Mouse (Mus musculus) activated CD4-positive, CD25-positive, alpha-beta regulatory T cell, adult 4 months (primary cell): ENCODE results near the gene Pcgf1. TPM values are rescaled to one million over a fixed set of nuclear protein-coding genes. Genes with fewer than 3 reads are reported as not detected.

ENCODE experiments used
- ATAC-seq: one replicate; pipeline ENCODE4 v1.8.0; 2017
- polyA plus RNA-seq, 2 experiments: library from polyadenylated mRNA; unstranded; fragments of 100-300 nt; shearing (Covaris generic); gene quantifications; one replicate each; pipeline ENCODE4 v1.2.1; 2017

Pcgf1 gene
- polyA plus RNA-seq, result 10 to 100 TPM; 31.2 to 35.9 TPM

GRCm38 (mm10) chr6:83077630-83078323 is at the start of gene Pcgf1:
Pcgf1 (plus strand) TSS chr6:83077869.
- peak; percentile 95 for ATAC-seq

- no peak for ATAC-seq
Observed at GRCm38 (mm10) chr6:83029777-83030176, 47.9 kb upstream of the Pcgf1 start.

DNA sequence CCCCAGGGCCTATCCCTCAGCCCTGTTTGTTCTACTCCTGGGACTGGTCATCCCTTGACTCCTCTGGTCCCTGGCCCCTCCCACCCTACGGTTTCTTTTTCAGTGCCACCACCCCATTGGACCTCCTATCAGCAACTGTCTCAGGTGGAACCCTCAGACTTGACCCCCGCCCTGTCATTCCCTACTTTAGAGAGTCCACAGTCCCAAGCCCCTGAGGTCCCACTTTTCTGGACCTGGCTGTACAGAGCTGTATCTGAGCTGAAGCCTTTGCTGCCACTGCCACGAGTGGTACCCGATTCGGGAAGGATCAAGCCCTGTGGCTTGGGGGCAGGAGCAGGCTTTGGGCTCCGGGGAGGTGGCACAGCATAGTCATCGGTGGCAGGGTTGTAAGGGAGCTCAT is 46.6 kb upstream of the Pcgf1 start:
- no peak for ATAC-seq

- no peak for ATAC-seq
Observed at GRCm38 (mm10) chr6:83031921-83032590, 45.6 kb upstream of the Pcgf1 start.

DNA sequence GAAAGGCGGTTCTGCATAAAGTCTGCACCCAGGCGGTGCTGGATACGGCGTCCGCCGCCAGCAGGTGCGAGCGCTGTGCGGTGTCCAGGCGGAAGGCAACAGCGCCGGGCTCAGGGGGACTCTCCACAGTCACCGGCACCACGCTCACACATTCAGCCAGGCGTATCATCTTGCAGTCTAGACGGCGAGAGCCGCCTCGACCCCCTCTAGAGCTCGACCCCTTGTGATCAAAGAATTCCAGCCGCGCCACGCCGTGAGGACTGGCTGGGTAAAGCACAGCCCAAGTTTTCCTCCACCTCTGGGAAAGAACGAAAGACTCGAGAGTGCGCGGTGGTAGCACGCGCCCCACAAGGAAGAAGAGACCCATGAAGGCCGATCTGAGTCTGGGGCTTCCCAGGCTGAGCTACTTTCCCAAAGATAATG is 44.9 kb upstream of the Pcgf1 start:
- peak; percentile 64 for ATAC-seq

- peak; percentile 66 for ATAC-seq
Observed at GRCm38 (mm10) chr6:83033249-83034185, 44.2 kb upstream of the Pcgf1 start, which contains the start of the genes Dok1 and Loxl3. Dok1 (minus strand) TSS chr6:83033471. Loxl3 (plus strand) TSS chr6:83034173.

GRCm38 (mm10) chr6:83034463-83035055 is 43.1 kb upstream of the Pcgf1 start:
- no peak for ATAC-seq

DNA sequence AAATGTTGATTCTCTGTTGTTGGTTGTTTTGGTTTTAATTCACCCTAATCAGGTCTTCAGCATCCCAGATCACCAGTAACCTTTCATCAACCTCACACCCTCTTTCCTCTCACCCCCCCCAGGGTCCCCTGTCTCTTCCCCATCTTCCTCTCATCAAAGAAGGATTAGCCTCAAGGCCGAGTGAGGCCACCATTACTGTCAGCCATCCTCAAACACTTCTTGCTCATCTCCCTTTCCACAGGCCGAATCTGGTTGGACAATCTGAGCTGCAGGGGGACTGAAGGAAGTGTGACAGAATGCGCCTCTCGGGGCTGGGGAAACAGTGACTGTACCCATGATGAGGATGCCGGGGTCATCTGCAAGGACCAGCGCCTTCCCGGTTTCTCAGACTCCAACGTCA is 40.5 kb upstream of the Pcgf1 start:
- ATAC-seq, result no peak

DNA sequence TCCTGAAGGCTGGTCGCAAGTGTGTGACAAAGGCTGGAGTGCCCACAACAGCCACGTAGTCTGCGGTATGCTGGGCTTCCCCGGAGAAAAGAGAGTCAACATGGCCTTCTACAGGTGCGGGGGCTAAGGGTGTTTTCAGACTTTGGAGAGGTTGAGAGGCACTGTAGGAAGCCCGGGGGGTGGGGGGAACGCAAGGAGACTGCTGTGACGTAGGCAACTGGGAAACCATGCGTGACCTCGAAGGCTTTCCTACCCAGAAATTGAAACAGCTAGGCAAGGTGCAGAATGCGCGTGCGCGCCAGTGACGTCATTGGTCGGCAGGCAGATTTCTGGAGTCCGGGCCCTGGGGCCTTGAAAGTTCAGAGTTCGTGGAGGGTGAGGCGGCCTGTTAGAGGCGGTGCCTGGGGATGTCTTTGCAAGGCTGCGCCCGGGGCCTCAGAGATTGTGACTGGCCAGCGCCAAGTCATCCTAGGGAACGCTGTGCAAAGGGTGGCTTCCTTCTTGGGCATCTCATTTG is 39.1 kb upstream of the Pcgf1 start:
- ATAC-seq, result peak; percentile 84

DNA sequence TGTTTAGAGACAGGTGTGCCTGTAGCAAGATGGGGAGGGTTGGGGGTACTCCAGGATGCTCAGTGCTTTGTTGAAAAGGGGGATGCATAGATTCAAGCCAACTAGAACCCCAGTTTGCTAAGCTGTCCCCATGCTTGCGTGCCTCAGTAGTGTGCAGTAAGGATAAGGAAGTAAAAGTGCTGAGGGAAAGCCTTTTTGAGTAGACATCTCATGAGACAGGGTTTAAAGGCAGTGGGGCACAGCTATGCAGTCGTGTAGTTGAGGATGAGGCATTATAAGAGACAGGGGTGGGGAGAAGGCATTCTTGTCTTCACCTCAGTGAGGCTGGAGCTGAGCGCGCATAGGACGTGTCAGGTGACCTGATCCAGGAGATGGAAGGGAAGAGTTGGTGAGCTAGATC is 37.1 kb upstream of the Pcgf1 start:
- ATAC-seq, result no peak

DNA sequence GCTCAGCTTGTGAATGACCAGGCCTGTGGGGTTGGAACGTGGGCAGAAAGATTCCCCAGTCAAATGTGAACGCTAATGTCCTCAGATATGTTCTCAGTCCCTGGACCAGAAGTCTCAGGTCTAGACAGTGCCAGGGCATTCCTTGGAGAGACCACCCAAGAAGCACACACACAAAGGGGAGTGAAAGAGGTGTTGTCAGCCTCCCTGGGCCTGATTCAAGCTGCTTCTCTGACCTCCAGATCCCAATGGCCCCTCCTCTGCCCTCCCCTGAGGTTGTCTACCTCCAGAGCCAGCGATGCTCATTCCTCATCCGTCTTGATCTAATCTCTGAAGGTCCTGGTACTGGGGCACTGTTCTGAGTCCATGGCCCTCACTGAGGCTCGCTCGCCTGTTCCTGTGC is 34.1 kb upstream of the Pcgf1 start:
- no peak for ATAC-seq

GRCm38 (mm10) chr6:83043993-83044392 is 33.7 kb upstream of the Pcgf1 start:
- ATAC-seq, result no peak

GRCm38 (mm10) chr6:83044742-83045141 is 32.9 kb upstream of the Pcgf1 start:
- ATAC-seq, result no peak

- ATAC-seq, result no peak
Observed at GRCm38 (mm10) chr6:83049367-83049766, 28.3 kb upstream of the Pcgf1 start.

GRCm38 (mm10) chr6:83053136-83053960 is 24.3 kb upstream of the Pcgf1 start:
- ATAC-seq, result peak; percentile 9

DNA sequence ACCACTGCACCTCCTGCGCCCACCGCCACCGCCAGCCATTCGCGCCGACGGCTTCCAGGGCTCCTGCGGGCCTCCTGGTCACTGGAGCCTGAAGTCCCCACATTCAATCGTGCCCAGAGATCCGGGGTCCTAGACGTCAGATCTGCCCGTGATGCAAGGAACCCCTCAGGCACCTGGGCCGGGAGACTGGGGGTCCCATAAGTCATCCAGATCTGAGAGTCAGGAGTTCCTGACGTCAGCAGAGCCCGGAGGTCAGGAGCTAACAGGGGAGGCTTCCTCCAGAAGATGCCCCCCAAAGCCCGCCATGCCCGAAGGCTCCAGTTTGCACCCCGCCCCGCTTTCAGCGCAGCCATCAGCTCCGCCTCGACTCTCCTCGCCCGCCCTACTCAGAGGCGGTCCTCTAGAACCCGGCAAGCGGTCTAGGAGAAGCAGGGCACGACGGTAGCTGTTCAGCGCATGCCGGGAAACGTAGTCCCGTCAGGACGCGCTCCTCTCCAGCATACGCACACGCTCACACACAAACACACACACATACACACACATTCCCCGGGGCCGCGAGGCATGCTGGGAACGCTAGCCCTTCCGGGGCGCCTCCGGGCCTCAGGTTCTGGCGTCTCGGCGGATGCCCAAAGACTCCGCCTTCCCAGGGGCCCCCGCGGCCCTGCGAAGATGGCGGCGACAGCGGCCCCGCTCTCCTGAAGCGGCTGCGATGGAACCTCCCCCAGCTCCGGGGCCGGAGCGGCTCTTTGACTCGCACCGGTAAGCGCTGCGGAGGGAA is 23.4 kb upstream of the Pcgf1 start, which contains the start of gene Aup1:
Gene Aup1, plus strand, starts transcription at position 448 of the 778 bp plus-strand sequence.
- ATAC-seq, result peak; percentile 94

DNA sequence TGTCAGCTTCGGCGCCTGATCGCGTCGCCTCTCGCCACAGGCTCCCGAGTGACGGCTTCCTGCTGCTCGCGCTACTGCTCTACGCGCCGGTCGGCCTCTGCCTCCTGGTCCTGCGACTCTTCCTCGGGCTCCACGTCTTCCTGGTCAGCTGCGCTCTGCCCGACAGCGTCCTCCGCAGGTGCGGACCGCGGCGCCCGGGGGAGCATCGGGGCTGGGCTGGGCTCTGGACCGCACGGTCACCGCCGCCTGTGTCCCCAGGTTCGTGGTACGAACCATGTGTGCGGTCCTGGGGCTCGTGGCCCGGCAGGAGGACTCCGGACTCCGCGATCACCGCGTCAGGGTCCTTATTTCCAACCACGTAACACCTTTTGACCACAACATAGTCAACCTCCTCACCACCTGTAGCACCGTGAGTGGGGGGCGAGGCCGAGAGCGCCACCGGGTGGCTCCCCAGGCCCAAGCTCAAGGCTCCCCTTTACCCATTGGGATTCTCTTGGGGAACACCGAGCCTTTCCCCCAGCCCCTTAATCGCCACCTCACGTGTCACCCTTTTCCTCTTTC is 22.7 kb upstream of the Pcgf1 start, which contains the start of gene Htra2:
Gene Htra2, minus strand, starts transcription at position 403 of the 561 bp plus-strand sequence.
- ATAC-seq, result peak; percentile 7

- ATAC-seq, result no peak
Observed at GRCm38 (mm10) chr6:83057790-83058189, 19.9 kb upstream of the Pcgf1 start, which contains the start of gene Dqx1. Dqx1 (plus strand) TSS chr6:83057844.

DNA sequence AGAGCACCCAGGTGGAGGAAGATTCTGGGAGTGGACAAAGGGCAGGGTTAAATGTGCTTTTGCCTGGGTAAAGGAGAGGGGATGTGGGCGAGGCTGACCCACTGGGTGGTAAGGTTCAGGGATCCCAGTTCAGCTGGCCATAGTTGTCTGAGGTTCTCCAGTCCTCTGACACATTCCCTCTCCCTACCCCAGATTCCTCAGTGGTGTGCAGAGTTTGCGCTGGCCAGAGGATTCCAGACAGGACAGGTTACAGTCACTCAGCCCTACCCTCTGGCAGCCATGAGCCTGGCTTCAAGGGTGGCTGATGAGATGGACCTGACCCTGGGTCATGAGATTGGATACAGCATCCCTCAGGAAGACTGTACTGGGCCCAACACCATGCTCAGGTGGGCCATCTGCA is 18.9 kb upstream of the Pcgf1 start:
- no peak for ATAC-seq

GRCm38 (mm10) chr6:83065995-83066394 is 11.7 kb upstream of the Pcgf1 start:
- ATAC-seq, result peak; percentile 41
